Mouse (Mus musculus) liver, postnatal 0 days (tissue): ENCODE data around the gene Fam19a3. TPM values are rescaled to one million over a fixed set of nuclear protein-coding genes. Genes with fewer than 3 reads are reported as not detected.
A peak's percentile ranks its signal among the peaks of the same experiment; 100 is the strongest.

ENCODE experiments used
- ATAC-seq: fragments of 200-750 bp; cut with Nextera tagmentation; 2 replicates; pipeline ENCODE4 v1.8.0; 2017; ENCODE audit warnings: mild to moderate bottlenecking, moderate library complexity
- DNase-seq: peaks from one replicate; pipeline ENCODE4 v3.0.0-alpha.2; 2016
- H3K27ac ChIP-seq: fragments of 300-500 bp; sonication (generic); 2 replicates; pipeline ENCODE4 v1.5.1; 2014; ENCODE audit warnings: antibody characterized with exemption, moderate library complexity, mild to moderate bottlenecking, low read depth
- H3K27me3 ChIP-seq: fragments of 300-500 bp; sonication (generic); 2 replicates; pipeline ENCODE4 v1.6.1; 2014; ENCODE audit warnings: low read length, control low read depth, mixed read lengths; ENCODE audit not compliant: insufficient read depth
- H3K36me3 ChIP-seq: fragments of 300-500 bp; sonication (generic); replicated peaks from 2 replicates; pipeline ENCODE4 v1.6.1; 2014; ENCODE audit warnings: mild to moderate bottlenecking, control low read depth, low read length, moderate library complexity, mixed read lengths; ENCODE audit not compliant: insufficient read depth
- H3K4me1 ChIP-seq: fragments of 300-500 bp; sonication (generic); 2 replicates; pipeline ENCODE4 v1.6.1; 2014; ENCODE audit warnings: antibody characterized with exemption, mild to moderate bottlenecking, control low read depth; ENCODE audit not compliant: insufficient read depth
- H3K4me2 ChIP-seq: fragments of 300-500 bp; sonication (generic); 2 replicates; pipeline ENCODE4 v1.6.1; 2014; ENCODE audit warnings: low read depth, mild to moderate bottlenecking, low read length, moderate library complexity, mixed read lengths
- H3K4me3 ChIP-seq: fragments of 300-500 bp; sonication (generic); 2 replicates; pipeline ENCODE4 v1.5.1; 2014; ENCODE audit warnings: low read depth, low read length
- H3K9ac ChIP-seq: fragments of 300-500 bp; sonication (generic); replicated peaks from 2 replicates; pipeline ENCODE4 v1.6.1; 2014; ENCODE audit warnings: mild to moderate bottlenecking, moderate library complexity
- H3K9me3 ChIP-seq: fragments of 300-500 bp; sonication (generic); 2 replicates; pipeline ENCODE4 v1.6.1; 2016; ENCODE audit warnings: mild to moderate bottlenecking, control low read depth, low read length, mixed read lengths
- CTCF ChIP-seq: sonication (generic); IDR thresholded peaks from 2 replicates; pipeline ENCODE4 v1.5.1; 2016; ENCODE audit warnings: antibody characterized with exemption, low read depth
- EP300 ChIP-seq: IDR thresholded peaks from 2 replicates; pipeline ENCODE4 v1.6.1; 2016; ENCODE audit warnings: antibody characterized with exemption, low read depth, mild to moderate bottlenecking
- WGBS: fragments of 180-500 bp; shearing (Covaris S2); extraction: QIAGEN DNeasy Blood & Tissue Kit; methylation state at CpG from one replicate; pipeline ENCODE4 v1.1.7; 2014; ENCODE audit not compliant: insufficient replicate concordance; 5-methylcytosine and 5-hydroxymethylcytosine counted together
- polyA plus RNA-seq: library from polyadenylated mRNA; unstranded; fragments of >200 nt; fragmentation: Nextera tagmentation; extraction: Ambion mirVana; gene quantifications from 2 replicates; pipeline ENCODE4 v1.2.1, GENCODE M21; 2015

Fam19a3 gene
- polyA plus RNA-seq, result 0.02 TPM in 1 of 2 replicates, not detected in the other

DNA sequence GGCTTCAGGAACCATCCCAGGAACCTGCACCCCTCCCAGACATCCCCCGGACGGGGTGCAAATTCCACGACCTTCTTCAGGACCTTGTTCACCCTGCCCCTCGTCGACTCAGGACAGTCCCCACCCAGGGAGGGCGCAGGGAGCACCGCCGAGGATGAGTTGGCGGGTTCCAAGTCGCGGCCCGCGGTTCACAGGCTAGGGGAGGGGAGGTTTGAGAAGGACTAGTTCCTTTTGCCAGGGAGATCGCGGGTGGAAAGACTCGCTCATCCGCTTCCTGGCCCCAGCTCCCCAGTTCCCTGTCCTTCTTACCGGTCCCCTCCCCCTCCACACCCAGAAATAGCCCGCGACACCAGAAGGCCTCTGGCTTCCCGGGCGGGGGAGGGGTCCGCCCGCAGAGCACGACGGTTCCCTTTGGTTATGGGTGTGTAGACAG lies at the start of gene Fam19a3:
Gene Fam19a3, minus strand, starts transcription at position 370 of the 433 bp plus-strand sequence.
- Histone ChIP-seq H3K36me3 (no peaks in the 10 kb centered on the region), H3K4me1 (peaks cover 26% of the 10 kb centered on the region), H3K27ac (no peak within 1 kb of the TSS), H3K9me3 (no peaks in the 10 kb centered on the region), H3K9ac (peak within 1 kb of the TSS; percentile 41), H3K4me2 (peak within 1 kb of the TSS; percentile 87), H3K27me3 (peaks cover 70% of the 10 kb centered on the region), H3K4me3 (peak within 1 kb of the TSS; percentile 52)
- WGBS, result under 1% methylated on average over 18 of the region's 26 CpGs
- DNase-seq (peak; percentile 31), ATAC-seq (peak; percentile 9; the same call in 1 of the 2 replicates)
- no peak for TF ChIP-seq CTCF
- no peak for TF ChIP-seq EP300

DNA sequence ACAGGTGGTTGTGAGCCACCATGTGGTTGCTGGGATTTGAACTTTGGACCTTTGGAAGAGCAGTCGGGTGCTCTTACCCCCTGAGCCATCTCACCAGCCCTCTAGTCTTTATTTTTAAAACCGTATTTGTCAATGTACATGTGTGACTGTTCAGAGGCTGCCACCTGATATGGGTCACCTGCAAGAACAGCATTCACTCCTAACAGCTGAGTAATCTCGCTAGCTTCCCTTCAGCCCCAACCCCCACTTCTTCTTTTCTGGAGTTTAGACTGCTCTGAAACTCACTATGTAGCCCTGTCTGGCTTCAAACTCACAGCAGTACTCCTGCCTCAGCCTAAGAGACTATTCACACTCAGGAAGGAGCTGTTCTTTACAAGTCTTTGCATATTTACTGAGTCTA lies 40.8 kb upstream of the Fam19a3 start:
- H3K4me2 ChIP-seq, result no peak overlapping the region
- H3K9ac ChIP-seq, result no peak overlapping the region
- H3K4me1 ChIP-seq, result peaks cover 6% of the 10 kb centered on the region; the same call in 1 of the 2 replicates
- DNase-seq, result no peak
- no peaks in the 10 kb centered on the region for H3K27me3 ChIP-seq
- no peak for ATAC-seq
- TF ChIP-seq CTCF, result no peak
- no peak for TF ChIP-seq EP300
- no peak overlapping the region for H3K4me3 ChIP-seq
- H3K27ac ChIP-seq, result no peak overlapping the region
- H3K9me3 ChIP-seq, result no peaks in the 10 kb centered on the region
- peaks cover 30% of the 10 kb centered on the region for H3K36me3 ChIP-seq
- WGBS, result 58% methylated on average over 3 of the region's 3 CpGs

DNA sequence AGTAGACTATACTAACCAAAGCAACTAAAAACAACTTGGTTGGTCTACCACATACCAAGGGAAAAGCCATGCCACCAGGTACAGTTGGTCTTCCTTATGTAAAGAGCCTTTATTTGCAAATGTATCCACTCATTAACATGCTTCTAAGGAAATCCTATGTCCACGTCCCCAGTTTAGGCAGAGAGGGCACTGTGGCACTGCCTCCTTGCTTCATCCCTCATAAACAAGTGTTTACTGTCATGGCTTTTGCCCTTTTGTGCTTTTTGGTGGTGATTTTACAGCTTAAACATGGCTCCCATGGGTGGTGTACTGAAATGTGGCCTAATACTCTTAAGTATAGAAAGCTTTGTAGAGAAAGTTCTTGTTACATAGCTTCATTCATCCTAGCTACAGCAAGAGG lies 38.8 kb upstream of the Fam19a3 start:
- H3K9ac ChIP-seq, result no peak overlapping the region
- DNase-seq (no peak), ATAC-seq (no peak)
- TF ChIP-seq CTCF (no peak), EP300 (no peak)
- peaks cover 19% of the 10 kb centered on the region for H3K4me1 ChIP-seq
- peaks cover 18% of the 10 kb centered on the region for H3K36me3 ChIP-seq
- H3K27ac ChIP-seq, result no peak overlapping the region
- 56% methylated on average over 1 of the region's 1 CpGs for WGBS
- H3K27me3 ChIP-seq, result no peaks in the 10 kb centered on the region
- H3K9me3 ChIP-seq, result no peaks in the 10 kb centered on the region
- H3K4me3 ChIP-seq, result no peak overlapping the region
- no peak overlapping the region for H3K4me2 ChIP-seq

DNA sequence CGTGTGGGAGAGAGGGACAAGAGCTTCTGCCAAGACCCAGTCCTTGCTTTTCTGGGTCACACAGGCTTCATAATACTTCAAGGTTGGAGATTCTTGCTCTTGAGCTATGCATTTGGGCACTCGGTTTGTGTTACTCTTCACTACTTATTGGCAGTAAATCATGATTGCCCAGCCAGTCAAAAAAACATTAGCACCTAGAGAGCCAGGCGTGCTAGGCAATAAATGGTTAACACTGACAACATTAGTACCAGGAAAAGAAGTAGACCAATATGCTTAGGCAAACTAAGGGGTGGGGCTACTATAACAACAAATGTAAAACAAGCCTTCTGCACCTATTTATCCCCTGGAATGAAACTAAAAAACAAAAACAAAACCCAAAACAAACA lies 37.1 kb upstream of the Fam19a3 start:
- 4% methylated on average over 3 of the region's 3 CpGs for WGBS
- H3K9me3 ChIP-seq, result no peaks in the 10 kb centered on the region
- H3K9ac ChIP-seq, result peak overlapping the region; percentile 95
- peak overlapping the region; percentile 80 for H3K4me3 ChIP-seq
- peak overlapping the region; percentile 90 for H3K27ac ChIP-seq
- TF ChIP-seq EP300, result no peak
- TF ChIP-seq CTCF, result no peak
- H3K36me3 ChIP-seq, result peaks cover 16% of the 10 kb centered on the region; the same call in 1 of the 2 replicates
- DNase-seq (no peak), ATAC-seq (peak; percentile 52)
- H3K27me3 ChIP-seq, result no peaks in the 10 kb centered on the region
- H3K4me1 ChIP-seq, result peaks cover 19% of the 10 kb centered on the region
- H3K4me2 ChIP-seq, result peak overlapping the region; percentile 89

DNA sequence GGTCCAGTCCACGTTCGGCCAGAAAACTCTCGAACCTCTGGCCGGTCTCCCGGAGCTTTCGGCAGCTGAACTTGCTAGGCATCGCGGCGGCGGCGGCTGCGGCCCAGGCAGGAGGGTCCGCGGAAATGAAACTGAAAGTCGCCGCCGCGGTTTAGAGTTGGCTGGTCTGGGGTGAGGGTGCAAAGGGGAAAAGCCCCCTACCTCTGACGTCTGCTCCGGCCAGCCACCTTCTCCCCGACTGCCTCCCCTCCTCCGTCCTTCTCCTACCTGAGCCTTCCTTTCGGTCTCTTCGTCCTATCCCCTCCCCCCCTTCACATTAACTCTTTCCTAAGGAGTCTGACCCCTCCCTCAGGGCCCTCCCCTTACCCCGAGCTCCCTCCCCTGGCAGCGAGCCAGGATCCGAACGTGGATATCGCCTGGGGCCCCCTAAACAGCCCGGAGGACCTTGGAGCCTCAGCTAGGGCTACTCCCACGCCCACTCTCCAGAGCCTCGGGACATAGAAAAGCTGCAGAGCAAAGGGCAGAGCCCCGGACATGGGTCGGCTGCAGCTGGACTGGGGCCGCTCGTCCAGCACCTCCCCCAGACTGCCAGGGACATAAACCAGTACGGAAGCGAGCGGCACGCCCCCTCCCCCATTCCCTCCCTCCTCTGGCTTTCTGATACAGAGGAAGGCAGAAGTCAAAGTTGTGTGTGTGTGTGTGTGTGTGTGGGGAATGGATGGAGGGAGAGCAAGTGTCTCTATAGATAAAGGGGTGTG lies 36.5 kb upstream of the Fam19a3 start, which contains the start of gene Mov10:
Gene Mov10, minus strand, starts transcription at position 573 of the 758 bp plus-strand sequence.
- Histone ChIP-seq H3K9me3 (no peaks in the 10 kb centered on the region), H3K9ac (peak within 1 kb of the TSS; percentile 95), H3K4me1 (peaks cover 19% of the 10 kb centered on the region), H3K27ac (peak within 1 kb of the TSS; percentile 90), H3K4me3 (peak within 1 kb of the TSS; percentile 80), H3K27me3 (no peaks in the 10 kb centered on the region), H3K4me2 (peak within 1 kb of the TSS; percentile 89), H3K36me3 (peaks cover 16% of the 10 kb centered on the region; the same call in 1 of the 2 replicates)
- peak; percentile 87 for DNase-seq
- ATAC-seq, result peak; percentile 89
- no peak for TF ChIP-seq CTCF
- TF ChIP-seq EP300, result no peak
- WGBS, result under 1% methylated on average over 40 of the region's 40 CpGs

DNA sequence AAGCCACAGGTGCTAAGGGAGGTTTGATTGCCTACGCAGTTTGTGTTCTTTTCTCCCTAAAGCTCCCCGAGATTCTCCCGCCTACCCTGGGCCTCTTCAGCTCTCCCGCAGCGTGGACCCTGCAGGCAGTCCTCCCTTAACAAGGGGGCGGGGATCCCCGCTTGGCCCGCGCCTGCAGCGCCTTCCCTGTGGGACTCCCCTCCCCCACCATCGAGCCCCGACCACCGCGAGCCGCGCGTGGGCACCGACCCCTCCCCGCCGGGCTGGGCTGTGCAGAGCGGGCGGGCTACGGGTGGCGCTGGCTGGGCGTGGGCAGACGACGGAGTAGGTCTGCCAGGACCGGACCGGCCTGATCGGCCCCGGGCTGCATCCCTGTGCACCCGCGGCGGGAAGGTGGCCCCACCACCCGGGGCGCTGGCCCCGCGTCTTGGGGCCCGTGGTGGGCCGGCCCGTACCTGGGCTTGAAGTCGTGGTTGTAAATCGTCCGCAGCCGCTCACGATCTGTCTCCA lies 35.9 kb upstream of the Fam19a3 start:
- Histone ChIP-seq H3K27me3 (no peaks in the 10 kb centered on the region), H3K4me1 (peaks cover 19% of the 10 kb centered on the region), H3K9ac (peak overlapping the region; percentile 95), H3K27ac (peak overlapping the region; percentile 90), H3K4me2 (peak overlapping the region; percentile 89), H3K36me3 (peaks cover 14% of the 10 kb centered on the region; the same call in 1 of the 2 replicates), H3K4me3 (peak overlapping the region; percentile 80), H3K9me3 (no peaks in the 10 kb centered on the region)
- ATAC-seq, result peak; percentile 36
- DNase-seq, result peak; percentile 69
- WGBS, result under 1% methylated on average over 39 of the region's 46 CpGs
- TF ChIP-seq EP300 (no peak), CTCF (peak; percentile 1; the same call in 1 of the 2 replicates)
